Mouse (Mus musculus) common myeloid progenitor, adult 5-6 weeks (primary cell): ENCODE measurements at regions not wholly inside any gene's neighbourhood (a gene's known extent, or its start where the extent isn't known, plus 50 kb on each side); places are given as distances from the start of the nearest gene placed in this dataset.

ENCODE experiments used
- ATAC-seq: replicated peaks from 2 replicates; pipeline ENCODE4 v1.8.0; 2016; ENCODE audit warnings: low read depth, mild to moderate bottlenecking, moderate TSS enrichment, inconsistent platforms; ENCODE audit not compliant: poor library complexity, severe bottlenecking

GRCm38 (mm10) chr7:115258626-115259025 lies 515.1 kb downstream of the Insc start:
- no peak for ATAC-seq

- ATAC-seq, result no peak
These were observed 519.6 kb downstream of the Insc start for GRCm38 (mm10) chr7:115263082-115263481.

GRCm38 (mm10) chr7:115266141-115266540 lies 522.6 kb downstream of the Insc start:
- no peak for ATAC-seq

GRCm38 (mm10) chr7:115270803-115271202 lies 527.3 kb downstream of the Insc start:
- ATAC-seq, result no peak

- no peak for ATAC-seq
These were observed 531.3 kb downstream of the Insc start for GRCm38 (mm10) chr7:115274836-115275235.

- ATAC-seq, result no peak
These were observed 547.4 kb downstream of the Insc start for GRCm38 (mm10) chr7:115290801-115291417.

GRCm38 (mm10) chr7:115294655-115295230 lies 551.2 kb downstream of the Insc start:
- ATAC-seq, result no peak

- no peak for ATAC-seq
These were observed 556.7 kb downstream of the Insc start for GRCm38 (mm10) chr7:115300241-115300640.

GRCm38 (mm10) chr7:115308377-115308776 lies 564.9 kb downstream of the Insc start:
- ATAC-seq, result no peak

- ATAC-seq, result no peak
These were observed 567.1 kb downstream of the Insc start for GRCm38 (mm10) chr7:115310400-115311225.

GRCm38 (mm10) chr7:115319504-115319903 lies 576.0 kb downstream of the Insc start:
- ATAC-seq, result no peak

GRCm38 (mm10) chr7:115322989-115323388 lies 579.5 kb downstream of the Insc start:
- no peak for ATAC-seq

- no peak for ATAC-seq
These were observed 584.8 kb downstream of the Insc start for GRCm38 (mm10) chr7:115328300-115328699.

- no peak for ATAC-seq
These were observed 588.2 kb downstream of the Insc start for GRCm38 (mm10) chr7:115331698-115332097.

GRCm38 (mm10) chr7:115333046-115333577 lies 589.6 kb downstream of the Insc start:
- no peak for ATAC-seq

GRCm38 (mm10) chr7:115335051-115335450 lies 591.6 kb downstream of the Insc start:
- ATAC-seq, result no peak

GRCm38 (mm10) chr7:115340155-115340554 lies 596.7 kb downstream of the Insc start:
- ATAC-seq, result no peak

GRCm38 (mm10) chr7:115341007-115341406 lies 597.5 kb downstream of the Insc start:
- ATAC-seq, result no peak

- no peak for ATAC-seq
These were observed 602.3 kb downstream of the Insc start for GRCm38 (mm10) chr7:115345749-115346148.

- ATAC-seq, result no peak
These were observed 615.2 kb downstream of the Insc start for GRCm38 (mm10) chr7:115358711-115359110.

GRCm38 (mm10) chr7:115360142-115360541 lies 616.6 kb downstream of the Insc start:
- peak; percentile 15; the same call in 1 of the 2 replicates for ATAC-seq
